Mouse (Mus musculus) liver, embryonic 11.5 days (tissue): Measurements from ENCODE around the gene Cfd. TPM values are rescaled to one million over a fixed set of nuclear protein-coding genes. Genes with fewer than 3 reads are reported as not detected.

Experiments used
- ATAC-seq: fragments of 200-750 bp; cut with Nextera tagmentation; replicated peaks from 2 replicates; pipeline ENCODE4 v1.8.0; 2017; ENCODE audit warnings: moderate number of reproducible peaks, mild to moderate bottlenecking, moderate TSS enrichment, moderate library complexity; ENCODE audit not compliant: low FRiP score
- DNase-seq: peaks from one replicate; pipeline ENCODE4 v3.0.0-alpha.2; 2017; ENCODE audit warnings: low spot score
- H3K27ac ChIP-seq: fragments of 300-500 bp; sonication (generic); 2 replicates; pipeline ENCODE4 v1.5.1; 2014; ENCODE audit warnings: mild to moderate bottlenecking, low read depth, low read length, control low read depth
- H3K27me3 ChIP-seq: fragments of 300-500 bp; sonication (generic); replicated peaks from 2 replicates; pipeline ENCODE4 v1.6.1; 2014; ENCODE audit warnings: low read length, mixed read lengths; ENCODE audit not compliant: control insufficient read depth, insufficient read depth
- H3K36me3 ChIP-seq: fragments of 300-500 bp; sonication (generic); 2 replicates; pipeline ENCODE4 v1.6.1; 2014; ENCODE audit warnings: mild to moderate bottlenecking, low read length, moderate library complexity, mixed read lengths; ENCODE audit not compliant: control insufficient read depth, insufficient read depth
- H3K4me1 ChIP-seq: fragments of 300-500 bp; sonication (generic); replicated peaks from 2 replicates; pipeline ENCODE4 v1.6.1; 2014; ENCODE audit warnings: low read length, mixed read lengths; ENCODE audit not compliant: control insufficient read depth, insufficient read depth
- H3K4me2 ChIP-seq: fragments of 300-500 bp; sonication (generic); 2 replicates; pipeline ENCODE4 v1.6.1; 2014; ENCODE audit warnings: mild to moderate bottlenecking, control low read depth, moderate library complexity
- H3K4me3 ChIP-seq: fragments of 300-500 bp; sonication (generic); 2 replicates; pipeline ENCODE4 v1.5.1; 2014; ENCODE audit warnings: low read depth, low read length, control low read depth
- H3K9ac ChIP-seq: fragments of 300-500 bp; sonication (generic); 2 replicates; pipeline ENCODE4 v1.6.1; 2014; ENCODE audit warnings: low read depth, low read length, control low read depth
- H3K9me3 ChIP-seq: fragments of 300-500 bp; sonication (generic); 2 replicates; pipeline ENCODE4 v1.6.1; 2016; ENCODE audit warnings: low read length, inconsistent platforms, mixed read lengths; ENCODE audit not compliant: control insufficient read depth
- WGBS: fragments of 180-500 bp; shearing (Covaris S2); extraction: QIAGEN DNeasy Blood & Tissue Kit; methylation state at CpG from one replicate; pipeline ENCODE4 v1.1.7; 2014; 5-methylcytosine and 5-hydroxymethylcytosine counted together
- microRNA-seq: library from miRNA; unstranded; fragments of <30 nt; microRNA quantifications from one replicate; pipeline ENCODE4, GENCODE M21; 2017; ENCODE audit warnings: borderline number of aligned reads
- polyA plus RNA-seq: library from polyadenylated mRNA; unstranded; fragments of >200 nt; fragmentation: Nextera tagmentation; extraction: Ambion mirVana; gene quantifications from 2 replicates; pipeline ENCODE4 v1.2.1, GENCODE M21; 2014

Cfd gene
- polyA plus RNA-seq, 1 experiment from 2014 or later = not detected

GRCm38 (mm10) chr10:79936284-79936910 lies 45.7 kb downstream of the Cfd start:
- DNase-seq = no peak
- no peaks in the 10 kb centered on the region for H3K9me3 ChIP-seq
- H3K4me1 ChIP-seq = peaks cover 73% of the 10 kb centered on the region
- WGBS = 67% methylated on average over 10 of the region's 10 CpGs
- peaks cover 22% of the 10 kb centered on the region for H3K36me3 ChIP-seq
- peak overlapping the region; percentile 36; the same call in 1 of the 2 replicates for H3K27ac ChIP-seq
- H3K4me3 ChIP-seq = no peak overlapping the region
- no peak overlapping the region for H3K4me2 ChIP-seq
- no peaks in the 10 kb centered on the region for H3K27me3 ChIP-seq
- ATAC-seq = no peak
- no peak overlapping the region for H3K9ac ChIP-seq

DNA sequence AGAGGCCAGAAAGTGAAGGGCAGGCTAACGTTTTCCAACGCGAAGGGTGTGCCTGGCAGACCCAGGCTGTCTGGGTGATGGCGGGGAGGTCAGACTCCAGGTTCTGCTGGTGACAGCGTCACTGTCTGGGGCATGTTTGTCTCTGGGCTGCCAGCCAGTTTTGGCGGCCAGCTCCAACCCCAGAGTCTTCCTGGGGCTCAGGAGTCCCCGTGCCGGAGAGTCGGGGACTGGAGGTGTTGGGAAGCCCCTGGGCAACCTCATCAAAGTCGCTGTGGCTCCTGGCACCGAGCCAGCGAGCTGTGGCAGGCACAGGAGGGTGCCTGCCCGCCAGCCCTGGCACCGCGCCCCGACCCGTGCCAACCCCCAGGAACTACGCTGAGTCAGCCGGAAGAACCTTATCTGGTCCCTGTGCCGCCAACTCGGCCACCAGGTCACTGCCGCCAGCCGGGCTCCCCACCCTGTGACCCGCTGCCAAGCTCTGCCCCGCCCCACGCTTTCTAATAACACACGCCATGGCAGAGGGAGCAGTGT lies 46.3 kb downstream of the Cfd start:
- WGBS = 75% methylated on average over 27 of the region's 27 CpGs
- Histone ChIP-seq H3K27ac (peak overlapping the region; percentile 36), H3K36me3 (peaks cover 19% of the 10 kb centered on the region), H3K4me3 (no peak overlapping the region), H3K4me1 (peaks cover 71% of the 10 kb centered on the region), H3K4me2 (peak overlapping the region; percentile 6; the same call in 1 of the 2 replicates), H3K9me3 (no peaks in the 10 kb centered on the region), H3K9ac (peak overlapping the region; percentile 34; the same call in 1 of the 2 replicates), H3K27me3 (no peaks in the 10 kb centered on the region)
- DNase-seq (no peak), ATAC-seq (0 out of 2 replicates have a peak, but pooled peaks have one; percentile 17)

- no peaks in the 10 kb centered on the region for H3K27me3 ChIP-seq
- WGBS = 62% methylated on average over 11 of the region's 11 CpGs
- no peaks in the 10 kb centered on the region for H3K9me3 ChIP-seq
- DNase-seq = no peak
- no peak overlapping the region for H3K4me3 ChIP-seq
- peaks cover 15% of the 10 kb centered on the region; the same call in 1 of the 2 replicates for H3K36me3 ChIP-seq
- H3K9ac ChIP-seq = peak overlapping the region; percentile 34
- H3K4me2 ChIP-seq = peak overlapping the region; percentile 25
- peak; percentile 48 for ATAC-seq
- H3K27ac ChIP-seq = peak overlapping the region; percentile 34; the same call in 1 of the 2 replicates
- peaks cover 64% of the 10 kb centered on the region for H3K4me1 ChIP-seq
Measured at GRCm38 (mm10) chr10:79937775-79938526, 47.3 kb downstream of the Cfd start.

- H3K9ac ChIP-seq = no peak overlapping the region
- H3K36me3 ChIP-seq = peaks cover 7% of the 10 kb centered on the region; the same call in 1 of the 2 replicates
- H3K27me3 ChIP-seq = no peaks in the 10 kb centered on the region
- H3K4me1 ChIP-seq = peaks cover 69% of the 10 kb centered on the region
- H3K9me3 ChIP-seq = no peaks in the 10 kb centered on the region
- 41% methylated on average over 7 of the region's 7 CpGs for WGBS
- DNase-seq (no peak), ATAC-seq (no peak)
- no peak overlapping the region for H3K27ac ChIP-seq
- no peak overlapping the region for H3K4me2 ChIP-seq
- H3K4me3 ChIP-seq = no peak overlapping the region
Measured at GRCm38 (mm10) chr10:79940749-79941148, 50.1 kb downstream of the Cfd start.

Small RNAs within 50 kb of the gene (microRNA-seq; reads per million reads assigned to microRNA genes)
- gene Mir6910 = not detected

Other genes with a start within 250 kb of the Cfd start
- not detected in 2 replicates for gene Odf3l2, start 245.1 kb upstream of the Cfd start, polyA plus RNA-seq
- 1.1 and 1.4 TPM in 2 replicates for gene Madcam1, start 226.3 kb upstream of the Cfd start, polyA plus RNA-seq
- 48.5 and 50.5 TPM in 2 replicates for gene Tpgs1, start 221.5 kb upstream of the Cfd start, polyA plus RNA-seq
- 213 and 236 TPM in 2 replicates for gene Cdc34, start 208.7 kb upstream of the Cfd start, polyA plus RNA-seq
- 0.16 and 0.45 TPM in 2 replicates for gene Gzmm, start 201.8 kb upstream of the Cfd start, polyA plus RNA-seq
- 992 and 1,001 TPM in 2 replicates for gene Bsg, start 186.4 kb upstream of the Cfd start, polyA plus RNA-seq
- not detected in 2 replicates for gene Hcn2, start 174.2 kb upstream of the Cfd start, polyA plus RNA-seq
- gene Polrmt, start 144.3 kb upstream of the Cfd start, polyA plus RNA-seq = 36.5 and 41.5 TPM in 2 replicates
- 0.23 TPM in 1 of 2 replicates, not detected in the other for gene Fgf22, start 135.8 kb upstream of the Cfd start, polyA plus RNA-seq
- 105 and 119 TPM in 2 replicates for gene Rnf126, start 123.9 kb upstream of the Cfd start, polyA plus RNA-seq
- 1.8 and 2.6 TPM in 2 replicates for gene Fstl3, start 113.6 kb upstream of the Cfd start, polyA plus RNA-seq
- gene Prss57, start 99.9 kb upstream of the Cfd start, polyA plus RNA-seq = 1.5 and 1.7 TPM in 2 replicates
- gene Palm, start 97.3 kb upstream of the Cfd start, polyA plus RNA-seq = 27.6 and 28.6 TPM in 2 replicates
- 0.69 and 1.5 TPM in 2 replicates for gene Misp, start 69.9 kb upstream of the Cfd start, polyA plus RNA-seq
- gene Ptbp1, start 36.4 kb upstream of the Cfd start, polyA plus RNA-seq = 329 and 336 TPM in 2 replicates
- gene Prtn3, start 16.4 kb upstream of the Cfd start, polyA plus RNA-seq = 50.9 and 52.4 TPM in 2 replicates
- 17.6 and 20.9 TPM in 2 replicates for gene Plppr3, start 16.2 kb upstream of the Cfd start, polyA plus RNA-seq
- 11.1 and 11.8 TPM in 2 replicates for gene Elane, start 4.6 kb upstream of the Cfd start, polyA plus RNA-seq
- gene Med16, start 18.1 kb downstream of the Cfd start, polyA plus RNA-seq = 32.6 and 37.4 TPM in 2 replicates
- 7.4 TPM in 1 of 2 replicates, not detected in the other for gene Gm26602, start 20.0 kb downstream of the Cfd start, polyA plus RNA-seq
- 0.66 and 0.75 TPM in 2 replicates for gene Kiss1r, start 26.1 kb downstream of the Cfd start, polyA plus RNA-seq
- 99.4 and 104 TPM in 2 replicates for gene R3hdm4, start 30.4 kb downstream of the Cfd start, polyA plus RNA-seq
- gene Arid3a, start 36.2 kb downstream of the Cfd start, polyA plus RNA-seq = 10.8 and 12.4 TPM in 2 replicates
- gene Wdr18, start 69.3 kb downstream of the Cfd start, polyA plus RNA-seq = 164 and 171 TPM in 2 replicates
- gene Grin3b, start 79.9 kb downstream of the Cfd start, polyA plus RNA-seq = 0.10 and 0.14 TPM in 2 replicates
- 14.9 and 20.2 TPM in 2 replicates for gene Tmem259, start 93.5 kb downstream of the Cfd start, polyA plus RNA-seq
- 115 and 124 TPM in 2 replicates for gene Cnn2, start 97.7 kb downstream of the Cfd start, polyA plus RNA-seq
- gene Abca7, start 105.6 kb downstream of the Cfd start, polyA plus RNA-seq = 7.7 and 8.6 TPM in 2 replicates
- 29.0 and 29.4 TPM in 2 replicates for gene Arhgap45, start 125.8 kb downstream of the Cfd start, polyA plus RNA-seq
- gene Polr2e, start 148.9 kb downstream of the Cfd start, polyA plus RNA-seq = 239 and 256 TPM in 2 replicates
- gene Gpx4, start 156.3 kb downstream of the Cfd start, polyA plus RNA-seq = 761 and 762 TPM in 2 replicates
- gene Sbno2, start 214.7 kb downstream of the Cfd start, polyA plus RNA-seq = 17.7 and 19.2 TPM in 2 replicates
- gene Stk11, start 224.9 kb downstream of the Cfd start, polyA plus RNA-seq = 25.1 and 33.5 TPM in 2 replicates
- 482 and 514 TPM in 2 replicates for gene Atp5d, start 247.8 kb downstream of the Cfd start, polyA plus RNA-seq
- gene Cbarp, start 250.0 kb downstream of the Cfd start, polyA plus RNA-seq = 2.8 and 3.1 TPM in 2 replicates